Mouse (Mus musculus) layer of hippocampus, adult 11-12 months (tissue): ENCODE data around the gene Immp2l.

Experiments used
- DNase-seq: peaks from one replicate; pipeline ENCODE4 v3.0.0; 2022; ENCODE audit warnings: low spot score

Gene Immp2l

DNA sequence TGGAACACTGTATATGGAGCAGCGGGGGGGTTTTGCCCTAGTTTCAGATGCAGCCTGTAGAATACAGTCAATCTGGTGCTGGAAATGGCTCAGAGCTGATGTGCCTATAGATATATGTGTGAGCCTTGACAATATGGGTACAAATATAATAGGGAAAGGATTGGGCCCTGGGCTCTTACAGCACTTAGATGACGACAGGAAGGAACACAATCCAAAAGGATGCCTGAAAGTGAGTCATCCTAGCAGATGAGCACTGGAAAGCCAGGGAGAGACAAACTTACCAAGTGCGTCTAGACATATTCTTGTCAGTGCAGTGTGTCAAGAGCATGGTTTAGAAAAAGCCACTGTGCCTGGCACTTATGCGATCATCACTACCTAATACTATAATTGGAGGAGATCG, 516.1 kb downstream of the Immp2l start:
- no peak for DNase-seq

DNA sequence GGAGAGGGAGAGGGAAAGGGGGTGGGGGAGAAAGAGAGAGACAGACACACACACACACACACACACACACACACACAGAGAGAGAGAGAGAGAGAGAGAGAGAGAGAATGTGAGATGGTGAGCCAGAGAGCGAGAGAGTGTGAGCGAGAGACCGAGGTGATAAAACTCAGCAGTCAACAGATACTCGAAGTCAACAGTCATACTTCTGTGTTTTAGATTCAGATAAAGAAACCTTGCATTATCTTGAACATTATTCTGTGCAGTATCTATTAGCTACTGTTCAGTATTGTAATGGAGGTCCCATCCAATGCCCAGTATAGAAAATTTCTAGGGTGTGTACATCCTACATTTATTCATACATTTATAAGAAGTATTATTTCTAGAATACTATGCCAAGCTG, 527.7 kb downstream of the Immp2l start:
- no peak for DNase-seq

DNA sequence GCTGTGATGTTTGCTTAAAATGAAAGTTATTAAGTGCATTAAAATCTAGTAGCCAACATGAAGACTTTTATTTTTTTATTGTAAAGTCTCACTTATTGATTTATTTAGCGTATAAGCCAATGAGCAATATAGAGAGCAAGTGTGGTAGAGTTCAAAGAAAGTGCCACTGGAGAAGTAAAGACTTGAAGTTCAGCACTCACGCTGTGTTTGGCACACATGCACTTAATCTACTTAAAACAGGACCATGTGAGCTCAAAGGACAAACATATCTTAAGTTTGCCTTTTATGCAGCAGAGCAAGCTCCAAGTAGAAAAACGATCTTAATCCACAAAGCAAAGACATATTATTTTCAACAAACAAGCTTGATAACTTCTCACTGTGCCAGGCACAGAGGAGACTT, 533.9 kb downstream of the Immp2l start:
- DNase-seq: no peak

DNA sequence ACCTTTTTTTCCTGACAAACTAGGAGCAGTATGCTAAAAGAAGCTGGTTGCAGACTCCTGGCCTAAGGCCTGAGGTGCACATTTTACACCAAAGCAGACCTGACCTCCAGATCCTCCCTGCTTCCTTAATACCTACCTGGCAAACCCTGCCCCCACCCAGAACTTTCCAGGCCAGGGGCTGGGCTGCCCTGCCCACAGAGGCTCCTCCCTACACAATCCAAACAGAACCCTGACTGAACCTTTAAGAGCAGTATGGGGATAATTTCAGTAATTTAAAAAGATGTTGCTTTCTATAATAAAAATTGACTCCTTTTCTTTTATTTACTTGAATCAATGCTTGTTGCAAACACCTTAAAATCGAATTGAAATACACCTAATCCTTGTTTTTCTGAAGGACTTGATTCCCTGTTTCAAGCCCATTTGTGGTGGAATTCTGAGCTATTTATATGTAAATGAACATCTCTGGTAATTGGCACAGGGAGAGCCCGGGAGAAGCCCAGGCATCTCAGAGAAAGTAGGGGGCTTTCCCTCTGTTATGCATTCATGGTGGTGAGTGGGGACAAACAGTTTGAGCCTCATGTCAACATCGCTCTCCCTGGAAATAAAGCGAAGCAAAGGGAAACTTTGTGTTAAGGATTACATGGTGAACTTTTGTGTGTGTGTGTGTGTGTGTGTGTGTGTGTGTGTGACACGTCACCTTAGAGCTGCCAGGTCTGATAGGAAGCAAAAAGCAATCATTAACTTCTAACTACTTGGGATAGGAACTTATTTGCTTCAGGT, 535.3 kb downstream of the Immp2l start:
- no peak for DNase-seq

DNA sequence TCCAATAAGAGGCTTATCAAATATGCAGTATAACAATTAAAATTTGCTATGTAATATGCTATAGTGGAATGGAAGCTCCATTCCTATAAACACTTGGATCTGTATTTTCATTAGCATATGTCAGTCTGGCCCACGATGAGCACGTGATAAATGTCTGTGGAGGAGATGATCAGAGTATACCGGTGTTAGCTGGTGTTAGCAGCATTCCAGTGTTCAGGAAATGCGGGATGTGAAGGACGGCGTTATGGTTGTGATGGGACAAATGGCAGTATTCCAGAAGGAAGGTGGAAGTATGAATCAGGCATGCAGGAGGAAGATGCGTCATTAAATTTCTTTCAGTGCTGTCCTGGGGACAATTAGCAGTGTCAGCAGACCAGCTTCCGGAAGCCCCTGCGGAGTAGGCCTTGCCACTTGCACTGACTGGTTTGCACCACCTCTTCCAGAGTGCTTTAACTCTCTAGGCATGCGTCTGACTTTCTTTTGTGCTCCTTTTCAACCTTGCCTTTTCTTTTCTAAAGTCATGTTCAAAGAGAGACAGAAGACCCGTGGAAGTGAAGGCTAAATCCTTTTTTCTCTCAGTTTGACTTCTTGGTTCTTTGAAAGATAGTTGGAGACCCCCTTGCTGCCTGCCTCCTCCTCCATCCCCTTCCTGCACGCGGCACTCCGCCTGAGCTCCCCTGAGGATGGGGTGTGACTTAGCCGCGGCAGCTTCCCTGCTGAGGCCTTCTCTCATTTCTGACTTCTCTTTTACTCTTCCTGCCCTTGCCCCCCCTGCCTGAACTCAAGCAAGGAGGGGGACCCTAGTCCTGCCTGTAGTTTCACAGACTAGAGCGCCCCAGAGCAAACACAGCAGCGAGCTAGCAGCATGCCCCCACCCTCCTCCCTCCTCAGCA, 541.9 kb downstream of the Immp2l start:
- DNase-seq: no peak

DNA sequence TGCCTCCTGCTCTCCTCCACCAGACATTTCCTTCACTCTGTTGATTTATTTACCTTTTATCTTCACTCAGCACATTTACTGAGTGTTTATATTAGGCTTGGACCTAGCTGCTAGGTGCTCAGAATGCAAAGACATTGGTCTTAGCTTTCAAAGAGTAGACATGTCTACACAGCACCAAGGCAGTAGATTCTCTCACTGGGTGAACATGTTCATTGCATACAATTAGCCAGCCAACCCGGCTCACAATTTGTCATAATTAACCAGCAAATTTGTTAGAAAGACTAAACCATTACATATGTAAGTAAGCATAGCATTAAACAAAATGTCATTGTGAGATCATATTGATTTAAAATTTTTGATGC, 542.5 kb downstream of the Immp2l start:
- no peak for DNase-seq

DNA sequence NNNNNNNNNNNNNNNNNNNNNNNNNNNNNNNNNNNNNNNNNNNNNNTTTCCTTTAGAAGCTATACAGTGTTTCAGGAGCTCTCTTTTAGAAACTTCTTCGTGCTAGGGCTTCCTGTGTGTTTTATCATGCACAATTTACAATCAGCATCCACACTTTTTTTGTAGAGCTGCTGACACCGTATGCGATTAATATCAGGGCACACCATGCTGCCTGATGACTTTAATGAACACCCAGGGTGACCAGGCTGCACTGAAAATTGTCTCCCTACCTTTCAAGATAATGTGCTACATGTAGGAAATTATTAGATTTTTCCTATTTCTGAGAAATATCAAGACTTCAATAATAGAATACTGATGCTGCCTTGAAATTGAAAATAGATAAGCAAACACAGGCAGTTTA, 549.9 kb downstream of the Immp2l start:
- DNase-seq: no peak

DNA sequence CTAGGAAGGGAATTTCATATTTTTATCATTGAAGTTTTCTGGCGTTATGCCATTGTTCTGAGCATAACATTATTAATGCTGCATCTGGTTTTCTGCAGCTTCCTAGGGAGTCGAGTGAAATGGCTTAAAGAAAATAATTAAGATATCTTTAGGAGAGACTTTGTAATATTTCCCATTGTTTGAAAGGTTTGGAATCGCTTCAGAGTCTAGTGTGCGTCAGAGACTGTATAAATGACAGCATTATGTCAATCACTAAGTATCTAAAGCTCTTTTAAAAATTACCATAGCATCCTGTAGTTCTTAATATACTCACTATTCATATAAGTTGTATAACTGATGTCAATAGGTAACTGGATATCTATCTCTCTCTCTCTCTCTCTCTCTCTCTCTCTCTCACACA, 551.3 kb downstream of the Immp2l start:
- no peak for DNase-seq

DNA sequence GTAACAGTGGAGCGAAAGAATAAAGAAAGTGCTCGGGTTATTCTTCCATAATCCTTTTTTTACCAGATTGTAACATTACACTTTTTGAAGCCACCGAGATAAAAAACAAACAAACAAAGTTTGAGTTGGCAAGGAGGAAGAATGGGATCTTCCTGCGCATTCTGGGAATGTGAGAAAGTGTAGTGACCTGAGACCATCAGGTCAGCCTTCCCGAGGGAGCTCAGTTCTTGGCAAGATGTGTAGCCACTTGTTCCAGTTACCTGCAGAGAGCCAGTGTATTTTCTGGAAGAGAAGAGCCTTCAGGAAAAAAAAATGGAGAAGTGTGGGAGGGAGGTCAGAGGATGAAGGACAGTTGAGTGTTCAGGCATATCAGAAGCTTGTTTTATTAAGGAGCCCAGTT, 569.5 kb downstream of the Immp2l start:
- DNase-seq: no peak

DNA sequence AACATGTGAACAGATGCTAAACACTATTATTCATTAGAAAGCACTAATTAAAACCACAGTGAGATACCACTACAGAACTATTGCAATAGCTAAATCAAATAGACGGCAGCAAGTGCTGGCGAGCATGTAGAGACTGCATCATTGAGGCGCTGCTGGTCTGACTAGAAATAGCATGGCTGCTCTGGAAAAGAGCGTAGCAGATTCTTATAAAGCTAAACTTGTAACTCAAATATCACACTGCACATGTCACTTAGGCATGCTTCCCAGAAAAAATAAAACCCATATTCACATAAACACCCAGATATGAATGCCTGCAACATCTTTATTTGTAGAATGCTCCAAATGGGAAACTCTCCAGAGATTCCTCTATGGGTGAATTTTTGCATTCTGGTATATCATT, 570.1 kb downstream of the Immp2l start:
- DNase-seq: no peak

DNA sequence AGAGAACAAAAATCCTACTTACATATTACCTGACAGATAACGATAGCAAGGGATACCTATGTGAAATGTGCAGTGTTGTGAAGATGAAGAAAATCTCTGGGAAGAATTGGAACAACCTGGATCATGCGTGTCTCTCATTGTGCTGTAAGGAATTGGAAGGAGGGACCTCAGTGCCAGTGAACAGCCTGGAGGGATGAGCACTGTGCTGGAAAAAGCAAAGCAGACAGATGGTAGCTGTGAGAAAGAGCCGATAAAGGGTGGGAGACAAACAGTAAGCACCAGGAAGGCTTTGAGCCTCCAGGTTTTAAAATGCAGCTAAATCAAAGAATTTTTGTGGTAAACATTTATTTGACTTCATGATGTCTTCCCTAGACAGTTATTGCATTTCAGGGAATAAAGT, 591.4 kb downstream of the Immp2l start:
- peak; percentile 20 for DNase-seq

DNA sequence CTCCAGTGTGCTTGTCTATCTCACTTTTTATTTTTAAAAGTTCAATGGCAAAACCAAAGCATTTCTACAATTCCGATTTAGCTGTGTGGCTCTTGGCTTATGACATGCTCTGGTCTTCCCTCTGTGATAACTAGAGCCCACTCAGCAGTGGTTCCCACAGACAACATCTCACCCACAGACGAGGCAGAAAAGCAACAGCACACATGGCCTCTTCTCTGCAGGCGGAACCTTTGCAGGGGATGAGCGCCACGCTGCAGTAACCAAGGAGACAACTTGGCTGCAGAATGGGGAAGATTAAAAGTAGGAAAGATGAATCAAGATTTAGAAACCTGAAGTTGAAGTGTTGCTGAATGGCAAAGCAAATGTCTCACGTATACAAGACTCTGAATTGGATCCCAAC, 597.5 kb downstream of the Immp2l start:
- DNase-seq: peak; percentile 19

DNA sequence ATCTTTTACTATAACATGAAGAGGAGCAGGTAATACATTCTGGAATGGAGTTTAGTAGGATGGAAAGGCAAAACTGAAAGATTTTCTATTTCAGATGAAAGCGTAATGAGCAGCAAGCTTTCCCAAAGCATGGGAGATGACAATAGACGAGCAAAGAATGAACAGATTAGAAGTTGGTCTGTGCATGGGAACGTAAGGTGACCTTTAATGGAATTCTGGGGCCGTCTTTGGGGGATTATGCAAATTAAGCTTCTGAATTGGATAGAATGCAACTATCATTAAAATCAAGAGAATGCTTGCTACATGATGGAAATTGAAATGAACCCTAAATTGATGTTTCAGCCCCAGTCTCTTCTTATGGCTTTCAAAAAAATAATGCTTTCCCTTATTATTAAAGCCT, 619.4 kb downstream of the Immp2l start:
- DNase-seq: no peak

DNA sequence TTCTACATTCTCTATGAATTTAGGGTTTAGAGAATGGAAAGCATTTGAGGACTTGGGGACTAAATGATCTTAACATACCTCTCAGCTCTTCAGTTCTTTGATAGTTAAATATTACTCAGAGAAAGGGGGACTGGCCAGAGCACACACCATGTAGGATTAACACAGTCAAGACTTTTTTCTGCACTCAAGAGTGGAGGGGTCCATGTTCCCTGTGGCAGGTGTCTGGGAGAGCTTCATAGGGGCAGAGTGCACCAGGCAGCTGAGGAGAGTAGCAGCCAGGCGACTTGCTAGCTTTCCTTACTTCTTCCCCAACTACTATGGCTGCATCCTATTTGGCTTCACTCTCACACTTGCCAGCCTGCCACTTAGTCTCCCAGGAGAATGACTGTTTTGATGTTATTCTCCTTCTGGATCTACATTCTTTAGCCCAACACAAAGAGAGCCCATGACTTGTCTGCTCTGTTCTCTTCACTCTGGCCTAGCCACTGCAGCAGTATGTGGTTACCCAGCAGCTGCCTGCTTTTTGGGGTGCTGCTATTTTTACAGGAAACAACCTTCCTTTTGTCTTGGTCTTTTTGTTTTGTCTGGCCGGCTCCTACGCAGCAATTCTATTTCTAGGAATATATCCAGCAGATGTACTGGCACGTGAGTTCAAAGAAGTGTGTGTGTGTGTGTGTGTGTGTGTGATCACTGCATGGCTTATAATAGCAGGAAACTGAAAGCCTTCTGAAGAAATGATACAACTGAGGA, 621.1 kb downstream of the Immp2l start:
- DNase-seq: peak; percentile 4

DNA sequence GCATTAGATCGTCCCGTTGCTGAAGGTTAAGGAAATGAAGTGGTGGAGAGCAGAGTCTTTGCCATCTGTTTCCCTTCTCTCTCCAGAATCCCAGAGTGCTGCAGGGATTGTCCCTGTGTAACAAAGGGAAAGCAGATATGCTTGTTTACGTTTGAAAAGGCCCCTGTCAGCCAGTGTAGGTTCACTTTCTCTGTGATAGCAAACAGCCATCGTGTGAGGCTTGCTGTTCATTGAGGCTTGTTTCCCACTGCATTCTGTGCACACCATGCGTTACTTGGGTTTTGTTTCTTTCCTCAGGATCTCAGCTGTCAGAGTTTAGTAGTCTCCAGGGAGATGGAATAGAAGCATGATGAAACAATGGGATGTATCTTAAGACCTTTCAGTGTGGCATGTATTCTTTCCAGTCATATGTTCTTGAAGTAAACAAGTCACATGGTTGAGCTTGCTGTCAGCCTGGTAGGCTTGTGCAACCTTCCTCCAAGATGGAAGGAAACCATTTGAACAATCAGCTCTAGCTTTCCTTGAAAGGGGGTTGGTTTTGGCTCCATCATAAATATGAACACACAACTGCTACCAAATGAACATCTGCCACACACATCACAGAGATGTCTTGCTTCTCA, 623.2 kb downstream of the Immp2l start:
- no peak for DNase-seq

DNA sequence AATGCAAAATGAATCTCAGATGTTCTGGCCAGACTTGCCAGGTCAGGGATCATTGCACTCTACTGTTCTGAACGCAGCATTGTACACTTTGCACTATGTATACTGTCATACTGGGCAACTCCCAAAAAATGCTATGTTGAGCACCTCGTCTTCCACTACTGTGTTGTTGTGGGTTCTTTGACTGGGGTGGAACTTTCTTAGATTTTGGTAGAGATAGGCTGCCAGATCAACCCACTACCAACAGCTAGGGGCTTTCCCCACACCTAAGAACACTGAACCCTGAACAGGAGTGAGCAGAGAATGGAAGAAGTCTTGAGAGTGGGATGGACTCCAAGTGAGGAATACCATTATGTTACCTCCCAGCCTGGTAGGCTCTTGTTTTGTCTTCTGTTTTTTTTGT, 623.8 kb downstream of the Immp2l start:
- no peak for DNase-seq

DNA sequence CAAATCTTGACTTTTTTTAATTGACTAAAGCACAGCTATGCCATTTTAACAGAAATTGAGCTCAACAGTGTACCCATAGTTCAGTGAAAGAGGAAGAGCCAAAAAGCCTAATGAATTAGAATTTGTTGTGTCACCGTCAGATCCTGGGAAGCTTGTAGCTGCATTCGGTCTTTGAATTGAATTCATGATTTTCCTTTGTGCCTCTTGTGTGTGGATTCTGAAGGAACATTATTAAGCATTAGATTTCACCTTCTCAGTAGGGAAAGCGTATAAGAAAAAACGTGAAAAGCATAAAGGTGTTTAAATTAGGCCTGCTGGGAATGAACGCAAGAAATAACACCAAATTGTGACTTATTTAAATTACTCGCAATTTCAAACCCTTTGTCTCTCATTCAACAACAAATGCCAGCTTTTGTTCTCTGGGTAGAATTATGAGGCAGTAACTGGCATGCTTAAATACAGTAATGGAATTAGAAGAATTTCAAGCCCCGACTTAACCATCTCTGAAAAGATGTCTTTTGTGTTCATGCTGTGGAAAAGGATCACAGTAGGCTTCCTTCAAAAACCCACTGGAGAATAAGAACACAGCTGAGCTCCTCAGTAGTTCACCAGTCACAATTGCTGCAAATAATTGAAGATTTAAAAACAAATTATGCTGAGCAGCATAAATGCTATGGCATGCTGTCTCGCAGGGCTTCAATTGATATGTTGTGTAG, 626.1 kb downstream of the Immp2l start:
- no peak for DNase-seq

DNA sequence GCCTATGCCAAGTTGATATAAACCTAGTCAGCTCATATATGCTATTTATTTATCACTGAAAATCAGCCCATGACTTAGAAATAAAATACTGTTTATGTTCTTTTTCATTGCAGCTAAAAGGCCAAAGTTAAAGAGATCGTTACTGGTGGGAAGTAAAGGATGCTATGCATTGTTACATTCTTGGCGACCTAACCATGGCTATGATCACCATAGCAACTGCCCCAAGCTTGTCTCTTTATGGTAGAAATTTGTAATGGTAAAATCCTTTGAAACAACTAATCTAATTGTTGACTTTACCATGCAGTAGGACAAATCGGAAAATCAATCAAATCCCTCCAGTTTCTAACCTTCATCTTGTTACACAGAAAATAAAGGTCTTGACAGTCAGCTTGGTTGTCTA, 644.4 kb downstream of the Immp2l start:
- no peak for DNase-seq

DNA sequence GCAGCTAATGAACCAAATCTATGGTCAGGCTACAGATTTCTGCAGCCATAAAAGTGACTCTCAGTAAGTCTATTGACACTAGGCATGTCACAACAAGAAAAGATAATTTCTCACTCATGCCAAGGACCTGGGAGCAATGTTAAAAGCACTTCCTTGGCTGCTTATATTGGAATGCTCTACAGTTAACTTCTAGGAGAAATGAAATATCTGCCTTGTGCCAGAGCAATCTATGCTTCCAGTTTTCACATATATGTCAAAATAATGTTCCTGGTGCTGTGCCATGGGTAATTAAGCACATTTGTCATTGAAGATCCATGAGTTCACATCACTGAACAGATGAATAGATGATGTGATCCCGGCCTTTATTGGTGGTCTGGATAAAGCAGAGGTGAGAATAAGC, 645.6 kb downstream of the Immp2l start:
- no peak for DNase-seq

DNA sequence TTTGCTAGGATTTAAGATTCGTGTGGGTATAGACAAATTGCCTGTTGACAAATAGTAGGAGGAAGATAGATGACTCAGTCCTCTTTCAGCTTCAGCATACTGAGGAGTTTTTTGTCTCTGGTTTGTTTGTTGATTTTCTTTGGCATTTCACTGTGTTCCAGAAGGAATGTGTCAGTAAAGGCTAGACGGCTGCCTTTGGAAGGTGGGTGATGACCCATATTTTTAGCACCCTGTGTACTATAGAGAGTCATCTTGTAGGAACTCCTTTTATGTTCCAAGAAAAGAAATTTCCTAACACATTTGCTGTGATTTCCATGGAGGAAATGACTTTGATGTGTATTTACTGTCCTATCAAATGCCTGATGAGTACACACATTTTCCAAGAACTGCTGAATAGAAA, 651.0 kb downstream of the Immp2l start:
- no peak for DNase-seq

DNA sequence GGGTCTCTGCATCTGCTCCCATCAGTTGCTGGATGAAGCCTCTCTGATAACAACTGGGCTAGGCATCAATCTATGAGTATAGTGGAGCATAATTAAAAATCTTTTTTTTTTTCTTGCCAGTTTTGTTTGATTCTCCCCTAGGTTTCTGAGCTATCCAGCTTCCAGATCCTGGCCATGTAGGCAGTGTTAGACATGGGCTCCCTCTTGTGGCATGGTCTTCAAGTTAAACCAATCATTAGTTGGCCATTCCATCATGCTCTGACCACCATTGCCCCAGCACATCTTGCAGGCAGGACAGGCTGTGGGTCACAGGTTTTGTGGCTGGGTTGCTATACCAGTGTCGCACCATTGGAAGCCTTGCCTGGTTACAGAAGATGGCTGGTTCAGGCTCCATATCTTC, 656.3 kb downstream of the Immp2l start:
- DNase-seq: peak; percentile 28

DNA sequence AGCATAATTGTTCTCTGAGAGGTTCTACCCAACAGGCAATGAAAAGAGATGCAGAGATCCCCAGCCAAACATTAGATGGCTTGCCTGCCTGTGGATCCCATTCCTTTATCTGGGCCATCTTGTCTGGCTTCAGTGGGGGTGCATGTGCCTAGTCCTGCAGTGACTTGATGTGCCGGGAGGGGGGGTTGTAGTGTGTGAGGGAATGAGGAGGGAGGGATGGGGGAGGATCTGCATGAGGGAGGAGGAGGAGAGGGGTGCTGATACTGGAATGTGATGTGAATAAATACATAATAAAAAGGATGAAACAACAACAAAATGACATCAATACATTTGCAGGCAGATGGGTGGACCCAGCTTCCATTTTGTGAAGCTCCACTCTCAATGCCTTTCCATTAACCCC, 658.3 kb downstream of the Immp2l start:
- no peak for DNase-seq
